Mouse (Mus musculus): ENCODE results near the gene Tiam1.

The Tiam1 gene

GRCm38 (mm10) chr16:90144541-90144940, 972 bp upstream of the Tiam1 start:
- no peak for DNase-seq (ENCODE audit: low spot score in 2 of 2)

GRCm38 (mm10) chr16:90143416-90143759, 181 bp downstream of the Tiam1 start:
- no peak for DNase-seq (ENCODE audit: low spot score in 2 of 2)

GRCm38 (mm10) chr16:90142574-90143415, 774 bp downstream of the Tiam1 start:
- DNase-seq (ENCODE audit: low spot score in 2 of 2), result peak; percentile 37 to 52

- peak; percentile 16 to 28 for DNase-seq (ENCODE audit: low spot score in 2 of 2)
These were observed 1.4 kb downstream of the Tiam1 start for GRCm38 (mm10) chr16:90142247-90142573.

- DNase-seq (ENCODE audit: low spot score in 2 of 2), result no peak
These were observed 2.0 kb downstream of the Tiam1 start for GRCm38 (mm10) chr16:90141556-90141955.

GRCm38 (mm10) chr16:90140571-90140970, 3.0 kb downstream of the Tiam1 start:
- DNase-seq (ENCODE audit: low spot score in 2 of 2), result no peak

- DNase-seq (ENCODE audit: low spot score in 2 of 2), result no peak
These were observed 3.9 kb downstream of the Tiam1 start for GRCm38 (mm10) chr16:90139696-90140095.

GRCm38 (mm10) chr16:90138151-90138550, 5.4 kb downstream of the Tiam1 start:
- no peak for DNase-seq (ENCODE audit: low spot score in 2 of 2)

GRCm38 (mm10) chr16:90137175-90137574, 6.4 kb downstream of the Tiam1 start:
- no peak for DNase-seq (ENCODE audit: low spot score in 2 of 2)

- no peak for DNase-seq (ENCODE audit: low spot score in 2 of 2)
These were observed 8.0 kb downstream of the Tiam1 start for GRCm38 (mm10) chr16:90135580-90135979.

- no peak for DNase-seq (ENCODE audit: low spot score in 2 of 2)
These were observed 9.2 kb downstream of the Tiam1 start for GRCm38 (mm10) chr16:90134351-90134750.

GRCm38 (mm10) chr16:90132816-90133215, 10.8 kb downstream of the Tiam1 start:
- DNase-seq (ENCODE audit: low spot score in 2 of 2), result no peak

GRCm38 (mm10) chr16:90132331-90132730, 11.2 kb downstream of the Tiam1 start:
- no peak for DNase-seq (ENCODE audit: low spot score in 2 of 2)

- DNase-seq (ENCODE audit: low spot score in 2 of 2), result no peak
These were observed 14.6 kb downstream of the Tiam1 start for GRCm38 (mm10) chr16:90128817-90129587.

GRCm38 (mm10) chr16:90128361-90128760, 15.2 kb downstream of the Tiam1 start:
- DNase-seq (ENCODE audit: low spot score in 2 of 2), result no peak

GRCm38 (mm10) chr16:90125318-90126314, 18.0 kb downstream of the Tiam1 start:
- no peak for DNase-seq (ENCODE audit: low spot score in 2 of 2)

GRCm38 (mm10) chr16:90123091-90123490, 20.5 kb downstream of the Tiam1 start:
- DNase-seq (ENCODE audit: low spot score in 2 of 2), result no peak

GRCm38 (mm10) chr16:90122439-90122838, 21.1 kb downstream of the Tiam1 start:
- no peak for DNase-seq (ENCODE audit: low spot score in 2 of 2)

GRCm38 (mm10) chr16:90121799-90122198, 21.8 kb downstream of the Tiam1 start:
- no peak for DNase-seq (ENCODE audit: low spot score in 2 of 2)

GRCm38 (mm10) chr16:90119969-90120368, 23.6 kb downstream of the Tiam1 start:
- no peak for DNase-seq (ENCODE audit: low spot score in 2 of 2)

GRCm38 (mm10) chr16:90116637-90117182, 26.9 kb downstream of the Tiam1 start:
- DNase-seq (ENCODE audit: low spot score in 2 of 2), result no peak

All from right cerebral cortex, postnatal 36 days (tissue).